Mouse (Mus musculus): ENCODE measurements at regions not wholly inside any gene's neighbourhood (a gene's known extent, or its start where the extent isn't known, plus 50 kb on each side); places are given as distances from the start of the nearest gene placed in this dataset.

DNA sequence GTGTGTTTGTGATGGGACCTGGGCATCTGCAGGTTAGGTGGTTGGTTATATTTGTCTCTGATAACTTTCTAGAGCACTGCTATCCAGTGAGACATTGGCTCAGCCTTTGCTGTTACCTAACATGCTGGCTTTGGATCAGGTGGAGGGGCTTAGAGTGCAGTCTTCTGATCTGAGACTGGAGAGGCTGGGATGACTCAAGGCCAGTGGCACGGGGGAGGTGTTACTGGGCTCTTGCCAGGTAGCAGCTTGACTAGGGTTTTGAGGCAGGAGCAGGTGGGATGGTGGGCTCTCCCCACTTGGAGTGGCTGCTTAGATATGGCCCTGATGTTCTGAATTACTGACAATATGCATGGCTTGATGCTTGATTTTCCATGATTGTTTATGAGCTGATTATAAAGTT, 236.0 kb downstream of the Zfp704 start:
- Histone ChIP-seq H3K4me3 (ENCODE audit: insufficient read depth, low read length) (no peak overlapping the region), H3K4me1 (ENCODE audit: control insufficient read depth, insufficient read depth, low read length) (no peaks in the 10 kb centered on the region), H3K27ac (ENCODE audit: insufficient read depth, low read length) (no peak overlapping the region)
- TF ChIP-seq POLR2A (IDR thresholded peaks at IDR 0.05; ENCODE audit: low read depth, low read length) = no peak
- no peak for TF ChIP-seq CTCF (IDR thresholded peaks at IDR 0.05; ENCODE audit: borderline replicate concordance, insufficient read depth, low read length)

- H3K4me1 ChIP-seq (ENCODE audit: control insufficient read depth, insufficient read depth, low read length) = no peaks in the 10 kb centered on the region
- TF ChIP-seq POLR2A (IDR thresholded peaks at IDR 0.05; ENCODE audit: low read depth, low read length) (no peak), CTCF (IDR thresholded peaks at IDR 0.05; ENCODE audit: borderline replicate concordance, insufficient read depth, low read length) (no peak)
- no peak overlapping the region for H3K4me3 ChIP-seq (ENCODE audit: insufficient read depth, low read length)
- no peak overlapping the region for H3K27ac ChIP-seq (ENCODE audit: insufficient read depth, low read length)
These were observed 239.8 kb downstream of the Zfp704 start for GRCm38 (mm10) chr3:9370096-9370495.

DNA sequence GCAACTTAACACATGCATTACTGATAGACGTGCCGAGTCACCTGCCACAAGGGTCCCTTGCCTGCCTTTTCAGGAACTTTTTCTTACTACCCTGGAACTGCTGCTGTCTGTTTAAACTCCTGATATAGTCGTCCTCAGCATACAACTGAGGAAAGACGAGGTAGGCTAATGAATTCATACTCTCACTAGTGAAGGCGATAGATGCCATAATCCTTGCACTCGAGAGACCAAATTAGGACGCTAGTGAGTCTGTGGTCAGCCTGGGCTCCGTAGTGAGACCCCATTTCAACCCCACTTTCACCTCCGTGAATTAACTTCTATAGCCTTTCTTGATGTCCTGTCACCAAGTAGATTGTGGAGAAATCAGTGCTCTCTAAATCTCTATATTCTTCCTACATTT, 244.1 kb downstream of the Zfp704 start:
- Histone ChIP-seq H3K4me1 (ENCODE audit: control insufficient read depth, insufficient read depth, low read length) (no peaks in the 10 kb centered on the region), H3K4me3 (ENCODE audit: insufficient read depth, low read length) (no peak overlapping the region), H3K27ac (ENCODE audit: insufficient read depth, low read length) (no peak overlapping the region)
- TF ChIP-seq CTCF (IDR thresholded peaks at IDR 0.05; ENCODE audit: borderline replicate concordance, insufficient read depth, low read length) = no peak
- no peak for TF ChIP-seq POLR2A (IDR thresholded peaks at IDR 0.05; ENCODE audit: low read depth, low read length)

GRCm38 (mm10) chr3:9359186-9359585, 250.7 kb downstream of the Zfp704 start:
- TF ChIP-seq CTCF (IDR thresholded peaks at IDR 0.05; ENCODE audit: borderline replicate concordance, insufficient read depth, low read length) = no peak
- H3K4me1 ChIP-seq (ENCODE audit: control insufficient read depth, insufficient read depth, low read length) = no peaks in the 10 kb centered on the region
- no peak overlapping the region for H3K4me3 ChIP-seq (ENCODE audit: insufficient read depth, low read length)
- no peak overlapping the region for H3K27ac ChIP-seq (ENCODE audit: insufficient read depth, low read length)

DNA sequence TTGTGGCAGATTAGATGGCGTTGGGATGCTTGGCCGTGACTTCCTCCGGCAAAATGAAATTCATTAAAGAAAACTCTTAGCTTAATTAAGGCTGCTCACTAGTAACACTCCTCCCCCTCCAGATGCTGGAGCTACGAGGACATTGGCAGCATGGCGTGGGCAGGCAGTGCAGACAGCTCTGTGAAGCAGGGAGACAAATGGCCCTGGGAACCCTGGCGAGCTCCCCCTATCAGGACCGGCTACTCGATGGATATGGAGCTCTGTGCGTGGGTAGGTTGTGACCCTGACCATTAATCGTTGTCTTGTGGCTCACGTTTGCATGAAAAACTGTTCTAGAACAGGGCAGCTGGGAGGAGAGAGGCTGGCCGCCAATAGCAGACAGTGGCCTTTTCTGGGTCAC, 251.8 kb downstream of the Zfp704 start:
- Histone ChIP-seq H3K4me3 (ENCODE audit: insufficient read depth, low read length) (no peak overlapping the region), H3K27ac (ENCODE audit: insufficient read depth, low read length) (no peak overlapping the region), H3K4me1 (ENCODE audit: control insufficient read depth, insufficient read depth, low read length) (no peaks in the 10 kb centered on the region)
- TF ChIP-seq POLR2A (IDR thresholded peaks at IDR 0.05; ENCODE audit: low read depth, low read length) (no peak), CTCF (IDR thresholded peaks at IDR 0.05; ENCODE audit: borderline replicate concordance, insufficient read depth, low read length) (no peak)

GRCm38 (mm10) chr3:9357639-9358038, 252.2 kb downstream of the Zfp704 start:
- TF ChIP-seq CTCF (IDR thresholded peaks at IDR 0.05; ENCODE audit: borderline replicate concordance, insufficient read depth, low read length) (no peak), POLR2A (IDR thresholded peaks at IDR 0.05; ENCODE audit: low read depth, low read length) (no peak)
- H3K27ac ChIP-seq (ENCODE audit: insufficient read depth, low read length) = no peak overlapping the region
- H3K4me1 ChIP-seq (ENCODE audit: control insufficient read depth, insufficient read depth, low read length) = no peaks in the 10 kb centered on the region

GRCm38 (mm10) chr3:9355875-9356274, 254.0 kb downstream of the Zfp704 start:
- no peak overlapping the region for H3K27ac ChIP-seq (ENCODE audit: insufficient read depth, low read length)
- TF ChIP-seq POLR2A (IDR thresholded peaks at IDR 0.05; ENCODE audit: low read depth, low read length) (no peak), CTCF (IDR thresholded peaks at IDR 0.05; ENCODE audit: borderline replicate concordance, insufficient read depth, low read length) (no peak)
- no peaks in the 10 kb centered on the region for H3K4me1 ChIP-seq (ENCODE audit: control insufficient read depth, insufficient read depth, low read length)
- H3K4me3 ChIP-seq (ENCODE audit: insufficient read depth, low read length) = no peak overlapping the region

More at GRCm38 (mm10) chr3:9357639-9358038, 252.2 kb downstream of the Zfp704 start:
- no peak overlapping the region for H3K4me3 ChIP-seq (ENCODE audit: insufficient read depth, low read length)

DNA sequence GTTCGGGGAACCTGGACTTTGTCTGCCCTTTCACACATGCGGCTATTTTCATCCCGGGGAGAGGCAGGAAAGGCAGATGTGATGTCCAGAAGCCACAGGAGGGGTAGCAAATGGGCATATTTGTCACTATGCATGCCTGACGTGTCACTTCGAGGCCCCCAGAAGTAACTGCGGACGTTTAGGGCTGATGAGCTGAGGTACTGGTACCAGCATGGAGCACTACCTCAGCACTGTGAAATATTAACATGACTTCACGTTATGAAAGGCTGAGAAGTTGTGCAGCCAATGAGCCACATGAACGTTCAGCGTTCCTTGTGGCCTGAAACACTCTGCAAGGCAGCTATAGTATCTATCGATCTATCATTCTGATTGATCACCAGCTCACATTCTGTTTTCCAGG, 255.1 kb downstream of the Zfp704 start:
- TF ChIP-seq CTCF (IDR thresholded peaks at IDR 0.05; ENCODE audit: borderline replicate concordance, insufficient read depth, low read length) = no peak
- TF ChIP-seq POLR2A (IDR thresholded peaks at IDR 0.05; ENCODE audit: low read depth, low read length) = no peak
- Histone ChIP-seq H3K27ac (ENCODE audit: insufficient read depth, low read length) (no peak overlapping the region), H3K4me3 (ENCODE audit: insufficient read depth, low read length) (no peak overlapping the region), H3K4me1 (ENCODE audit: control insufficient read depth, insufficient read depth, low read length) (no peaks in the 10 kb centered on the region)

GRCm38 (mm10) chr3:9352251-9352650, 257.6 kb downstream of the Zfp704 start:
- no peak overlapping the region for H3K4me3 ChIP-seq (ENCODE audit: insufficient read depth, low read length)
- TF ChIP-seq POLR2A (IDR thresholded peaks at IDR 0.05; ENCODE audit: low read depth, low read length) = no peak
- TF ChIP-seq CTCF (IDR thresholded peaks at IDR 0.05; ENCODE audit: borderline replicate concordance, insufficient read depth, low read length) = no peak
- no peak overlapping the region for H3K27ac ChIP-seq (ENCODE audit: insufficient read depth, low read length)
- no peaks in the 10 kb centered on the region for H3K4me1 ChIP-seq (ENCODE audit: control insufficient read depth, insufficient read depth, low read length)

DNA sequence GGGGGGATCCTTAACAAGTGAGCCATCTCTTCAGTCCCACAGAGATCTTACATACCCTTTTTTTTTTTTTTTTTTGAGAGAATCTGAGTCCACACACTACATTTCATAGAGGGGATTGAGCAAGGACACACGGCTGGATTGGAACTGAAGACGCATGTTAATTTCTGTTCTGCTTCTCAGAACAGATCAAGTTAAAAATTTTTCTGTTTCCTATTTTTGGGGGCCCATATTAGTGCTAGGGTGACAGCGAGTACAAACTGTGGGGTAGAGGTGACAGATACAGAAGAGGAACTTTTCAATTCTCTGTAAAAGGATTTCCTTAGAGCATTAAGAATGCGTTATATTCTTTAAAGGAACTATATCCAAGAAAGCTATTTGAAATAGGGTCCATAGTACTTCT, 260.1 kb downstream of the Zfp704 start:
- TF ChIP-seq CTCF (IDR thresholded peaks at IDR 0.05; ENCODE audit: borderline replicate concordance, insufficient read depth, low read length) (no peak), POLR2A (IDR thresholded peaks at IDR 0.05; ENCODE audit: low read depth, low read length) (no peak)
- Histone ChIP-seq H3K27ac (ENCODE audit: insufficient read depth, low read length) (no peak overlapping the region), H3K4me3 (ENCODE audit: insufficient read depth, low read length) (no peak overlapping the region), H3K4me1 (ENCODE audit: control insufficient read depth, insufficient read depth, low read length) (no peaks in the 10 kb centered on the region)

DNA sequence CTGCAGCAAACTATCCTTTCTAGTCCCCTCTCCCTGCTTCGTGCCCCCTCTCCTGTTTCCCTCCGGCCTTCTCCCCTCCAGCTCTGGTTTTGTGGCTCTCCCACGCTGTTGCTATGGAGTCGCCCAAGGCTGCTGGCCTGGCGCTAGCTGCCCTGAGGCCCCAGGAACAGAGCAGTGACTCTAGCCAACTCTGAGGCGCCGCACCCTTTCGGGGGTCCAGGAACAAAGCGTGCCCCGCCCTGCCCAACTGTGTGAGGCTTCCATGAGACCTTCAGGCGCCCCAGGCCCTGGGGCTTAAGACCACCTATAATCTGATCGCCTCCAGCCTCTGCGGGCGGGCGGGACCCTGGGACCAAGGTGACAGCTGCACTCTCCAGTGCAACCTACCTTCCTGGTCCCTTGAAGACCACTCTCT, 262.4 kb downstream of the Zfp704 start:
- H3K4me3 ChIP-seq (ENCODE audit: insufficient read depth, low read length) = peak overlapping the region; percentile 38
- H3K27ac ChIP-seq (ENCODE audit: insufficient read depth, low read length) = no peak overlapping the region
- H3K4me1 ChIP-seq (ENCODE audit: control insufficient read depth, insufficient read depth, low read length) = no peaks in the 10 kb centered on the region
- TF ChIP-seq CTCF (IDR thresholded peaks at IDR 0.05; ENCODE audit: borderline replicate concordance, insufficient read depth, low read length) (no peak), POLR2A (IDR thresholded peaks at IDR 0.05; ENCODE audit: low read depth, low read length) (no peak)
